Mouse (Mus musculus) brain, adult 2 months (tissue): ENCODE results near the gene Npc2.

ENCODE experiments used
- DNase-seq: peaks from one replicate; pipeline ENCODE4 v3.0.0; 2011; ENCODE audit warnings: low read depth, low spot score

The Npc2 gene

GRCm38 (mm10) chr12:84784604-84785381 is 11.8 kb upstream of the Npc2 start:
- DNase-seq = peak; percentile 95

GRCm38 (mm10) chr12:84776229-84776628 is 3.3 kb upstream of the Npc2 start:
- DNase-seq = no peak

GRCm38 (mm10) chr12:84774376-84774775 is 1.4 kb upstream of the Npc2 start:
- no peak for DNase-seq

- DNase-seq = no peak
These were observed 524 bp upstream of the Npc2 start for GRCm38 (mm10) chr12:84773476-84773875.

- DNase-seq = no peak
These were observed 901 bp downstream of the Npc2 start for GRCm38 (mm10) chr12:84771981-84772520.

GRCm38 (mm10) chr12:84769624-84770023 is 3.3 kb downstream of the Npc2 start:
- DNase-seq = no peak

GRCm38 (mm10) chr12:84767510-84767909 is 5.4 kb downstream of the Npc2 start:
- no peak for DNase-seq

GRCm38 (mm10) chr12:84766113-84766735 is 6.7 kb downstream of the Npc2 start:
- DNase-seq = no peak

GRCm38 (mm10) chr12:84765506-84765905 is 7.4 kb downstream of the Npc2 start:
- no peak for DNase-seq

- DNase-seq = peak; percentile 33
These were observed 8.2 kb downstream of the Npc2 start for GRCm38 (mm10) chr12:84764756-84765155.

- DNase-seq = no peak
These were observed 9.3 kb downstream of the Npc2 start for GRCm38 (mm10) chr12:84763577-84764218.

GRCm38 (mm10) chr12:84762532-84762931 is 10.4 kb downstream of the Npc2 start:
- no peak for DNase-seq

GRCm38 (mm10) chr12:84759063-84759462 is 13.9 kb downstream of the Npc2 start:
- DNase-seq = peak; percentile 47

GRCm38 (mm10) chr12:84756016-84756415 is 16.9 kb downstream of the Npc2 start:
- peak; percentile 90 for DNase-seq

- peak; percentile 73 for DNase-seq
These were observed 17.8 kb downstream of the Npc2 start for GRCm38 (mm10) chr12:84755008-84755695.

- DNase-seq = peak; percentile 88
These were observed 20.6 kb downstream of the Npc2 start for GRCm38 (mm10) chr12:84752131-84752977.

GRCm38 (mm10) chr12:84750661-84751060 is 22.3 kb downstream of the Npc2 start:
- DNase-seq = no peak

GRCm38 (mm10) chr12:84748134-84748533 is 24.8 kb downstream of the Npc2 start:
- no peak for DNase-seq

GRCm38 (mm10) chr12:84745700-84746099 is 27.3 kb downstream of the Npc2 start:
- no peak for DNase-seq

GRCm38 (mm10) chr12:84743496-84743895 is 29.5 kb downstream of the Npc2 start:
- no peak for DNase-seq

GRCm38 (mm10) chr12:84733366-84733765 is 39.6 kb downstream of the Npc2 start:
- peak; percentile 40 for DNase-seq
